Comparison of ENCODE assay signal across 8 mouse cellular contexts in the genomic region with DNA sequence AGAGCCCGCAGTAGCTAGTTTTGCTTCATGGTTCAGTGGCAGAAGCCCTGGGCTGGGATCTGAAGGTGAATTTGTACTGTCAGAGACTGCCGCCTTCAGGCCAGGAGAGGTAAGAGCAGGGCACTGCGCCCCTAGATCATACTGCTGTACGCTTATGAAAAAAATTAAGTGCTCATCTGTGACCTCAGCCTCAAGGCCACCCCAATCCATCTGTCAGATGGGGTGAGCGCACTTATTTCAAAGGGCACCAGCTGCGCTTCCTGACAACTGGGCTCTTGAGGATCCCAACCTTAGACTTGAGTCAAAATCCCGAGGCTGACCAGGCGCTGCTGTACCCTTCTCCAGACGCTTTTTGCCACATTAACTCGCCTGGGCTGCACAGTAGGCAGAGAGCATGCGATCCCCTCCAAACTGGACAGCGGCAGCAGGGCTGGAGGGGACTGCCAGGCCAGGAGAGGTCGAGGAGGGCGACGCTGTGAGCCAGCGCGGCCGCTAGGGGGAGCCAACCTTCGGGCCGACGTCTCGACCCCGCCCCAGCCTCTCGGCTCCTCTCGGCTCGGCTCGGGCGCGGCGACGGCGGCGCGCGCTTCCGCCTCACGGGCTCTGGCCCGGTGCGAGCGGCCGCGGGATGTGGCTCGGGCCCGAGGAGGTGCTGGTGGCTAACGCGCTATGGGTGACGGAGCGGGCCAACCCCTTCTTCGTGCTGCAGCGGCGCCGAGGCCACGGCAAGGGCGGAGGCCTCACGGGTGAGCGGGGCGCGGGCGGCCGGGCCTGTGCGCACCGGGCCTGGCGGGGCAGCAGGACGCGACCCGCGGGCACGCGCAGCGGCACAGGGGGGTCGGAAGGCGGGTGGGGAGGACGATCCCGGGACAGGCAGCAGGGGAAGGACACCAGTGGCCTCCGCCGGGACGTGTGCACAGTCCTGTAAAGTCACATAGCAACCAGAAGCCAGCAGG. TPM values are rescaled to one million over a fixed set of nuclear protein-coding genes. Genes with fewer than 3 reads are reported as not detected.
DNase-seq lines count a peak whose midpoint lies in the region; ATAC-seq lines count a peak whose summit lies in the region.

A gene (plus strand): TSS at position 586 of the 956 bp plus-strand sequence.

- no peaks in the 10 kb centered on the region for H3K27me3 ChIP-seq in megakaryocyte, embryonic 14.5 days (replicated peaks)

- peak; percentile 79 for ATAC-seq in common myeloid progenitor, adult 5-6 weeks (replicated peaks; ENCODE audit: low read depth, poor library complexity, severe bottlenecking)

- H3K9me3 ChIP-seq in megakaryocyte, embryonic 14.5 days, result no peaks in the 10 kb centered on the region

- peak; percentile 92 for DNase-seq in ZHBTc4 (ENCODE audit: low read depth, low spot score)
- peak; percentile 79 to 86 for DNase-seq in gastrocnemius, adult 8-10 months (ENCODE audit: low spot score in 2 of 2)
- DNase-seq in hindlimb bud, embryonic 11.5 days (ENCODE audit: extremely low spot score, low read depth, low spot score), result peak; percentile 49
- peak; percentile 64 to 81 for DNase-seq in left cerebral cortex, adult 8-10 months (ENCODE audit: low spot score in 2 of 2)
- peak; percentile 90 to 92 for DNase-seq in right cerebral cortex, postnatal 10 days (ENCODE audit: low spot score in 2 of 2)
- peak; percentile 88 for DNase-seq in urinary bladder, postnatal 25 days (ENCODE audit: low spot score)

- peak within 1 kb of the TSS; percentile 92 for H3K4me3 ChIP-seq in megakaryocyte, embryonic 14.5 days (replicated peaks)

- H3K4me1 ChIP-seq in megakaryocyte, embryonic 14.5 days, result peaks cover 63% of the 10 kb centered on the region

- peaks cover 15% of the 10 kb centered on the region for H3K36me3 ChIP-seq in megakaryocyte, embryonic 14.5 days (replicated peaks; ENCODE audit: low read length)

RNA-seq across cellular contexts. Expression of the gene that starts here (rescaled TPM):
- total RNA-seq in common myeloid progenitor, adult 5-6 weeks (2017), result 55.6 and 56.0 TPM in 2 replicates
- total RNA-seq in gastrocnemius, adult 8-10 months (2022), result 10 to 100 TPM; 22.3 to 28.2 (median 23.1) TPM
- 100 to 1,000 TPM; 125 to 140 (median 133) TPM for total RNA-seq in left cerebral cortex, adult 8-10 months (2022)
- 10.0 and 34.0 TPM in 2 replicates for polyA plus RNA-seq in megakaryocyte, embryonic 14.5 days (2012; ENCODE audit: insufficient read depth, low replicate concordance)

Comparison
In these comparisons a context has a peak if more than half of its experiments do, and no peak if none do; other contexts are left out.
1. Peak in every context shown above with its lines: DNase-seq, ATAC-seq and H3K4me3 ChIP-seq.